Mouse (Mus musculus): Measurements from ENCODE around the gene Cacna1g. TPM values are rescaled to one million over a fixed set of nuclear protein-coding genes. Genes with fewer than 3 reads are reported as not detected.
A peak's percentile ranks its signal among the peaks of the same experiment; 100 is the strongest.

Cacna1g gene
- polyA plus RNA-seq, 1 experiment from 2014 or later = 0.29 TPM

- Histone ChIP-seq H3K9ac (replicated peaks) (no peak overlapping the region), H3K9me3 (ENCODE audit: low read length) (no peaks in the 10 kb centered on the region), H3K27ac (ENCODE audit: low read depth) (no peak overlapping the region), H3K36me3 (replicated peaks; ENCODE audit: insufficient read depth, low read length) (no peaks in the 10 kb centered on the region), H3K4me2 (ENCODE audit: low read depth, low read length) (no peak overlapping the region), H3K27me3 (ENCODE audit: insufficient read depth, low read length) (0 out of 2 replicates have a peak, but pooled peaks cover 19% of the 10 kb centered on the region), H3K4me1 (ENCODE audit: insufficient read depth) (no peaks in the 10 kb centered on the region), H3K4me3 (ENCODE audit: low read depth, low read length) (no peak overlapping the region)
- DNase-seq (no peak), ATAC-seq (no peak)
- WGBS (ENCODE audit: insufficient replicate concordance) = 74% methylated on average over 11 of the region's 11 CpGs
- TF ChIP-seq CTCF (IDR thresholded peaks at IDR 0.05; ENCODE audit: low read depth) (no peak), EP300 (IDR thresholded peaks at IDR 0.05; ENCODE audit: low read depth) (no peak)
These were observed 9.4 kb upstream of the Cacna1g start for GRCm38 (mm10) chr11:94483436-94483835.

- no peaks in the 10 kb centered on the region for H3K9me3 ChIP-seq (ENCODE audit: low read length)
- H3K4me1 ChIP-seq (ENCODE audit: insufficient read depth) = no peaks in the 10 kb centered on the region
- DNase-seq = no peak
- H3K27me3 ChIP-seq (ENCODE audit: insufficient read depth, low read length) = peaks cover 17% of the 10 kb centered on the region; the same call in 1 of the 2 replicates
- H3K9ac ChIP-seq (replicated peaks) = no peak overlapping the region
- WGBS (ENCODE audit: insufficient replicate concordance) = 89% methylated on average over 11 of the region's 11 CpGs
- H3K27ac ChIP-seq (ENCODE audit: low read depth) = no peak overlapping the region
- no peak for TF ChIP-seq CTCF (IDR thresholded peaks at IDR 0.05; ENCODE audit: low read depth)
- TF ChIP-seq EP300 (IDR thresholded peaks at IDR 0.05; ENCODE audit: low read depth) = no peak
- H3K36me3 ChIP-seq (replicated peaks; ENCODE audit: insufficient read depth, low read length) = no peaks in the 10 kb centered on the region
- H3K4me2 ChIP-seq (ENCODE audit: low read depth, low read length) = no peak overlapping the region
- H3K4me3 ChIP-seq (ENCODE audit: low read depth, low read length) = no peak overlapping the region
- ATAC-seq = no peak
These were observed 8.7 kb upstream of the Cacna1g start for GRCm38 (mm10) chr11:94482738-94483137.

DNA sequence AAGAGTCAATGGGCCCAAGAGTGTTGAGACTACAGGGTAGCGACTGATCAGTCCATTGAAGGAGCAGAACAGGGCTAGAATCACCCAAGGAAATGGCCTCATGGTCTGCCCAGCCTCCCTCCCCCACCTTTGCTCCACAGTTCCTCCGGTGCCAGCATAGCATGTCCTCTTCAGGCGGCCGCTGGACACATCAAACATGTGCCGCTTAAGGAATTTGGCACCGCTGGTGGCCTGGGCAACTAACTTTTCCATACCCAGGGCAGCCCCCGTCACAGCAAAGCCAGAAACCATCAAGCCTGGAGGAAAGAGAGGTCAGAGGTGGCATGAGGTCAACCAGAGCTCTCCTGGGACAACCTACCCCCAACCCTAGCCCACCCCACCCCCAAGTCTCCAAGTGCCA, 8.0 kb upstream of the Cacna1g start:
- no peak overlapping the region for H3K9ac ChIP-seq (replicated peaks)
- ATAC-seq (no peak), DNase-seq (no peak)
- TF ChIP-seq EP300 (IDR thresholded peaks at IDR 0.05; ENCODE audit: low read depth) = no peak
- TF ChIP-seq CTCF (IDR thresholded peaks at IDR 0.05; ENCODE audit: low read depth) = no peak
- H3K36me3 ChIP-seq (replicated peaks; ENCODE audit: insufficient read depth, low read length) = no peaks in the 10 kb centered on the region
- H3K4me2 ChIP-seq (ENCODE audit: low read depth, low read length) = no peak overlapping the region
- no peaks in the 10 kb centered on the region for H3K9me3 ChIP-seq (ENCODE audit: low read length)
- no peak overlapping the region for H3K27ac ChIP-seq (ENCODE audit: low read depth)
- no peaks in the 10 kb centered on the region for H3K4me1 ChIP-seq (ENCODE audit: insufficient read depth)
- H3K27me3 ChIP-seq (ENCODE audit: insufficient read depth, low read length) = peaks cover 22% of the 10 kb centered on the region; the same call in 1 of the 2 replicates
- H3K4me3 ChIP-seq (ENCODE audit: low read depth, low read length) = no peak overlapping the region
- 90% methylated on average over 7 of the region's 7 CpGs for WGBS (ENCODE audit: insufficient replicate concordance)

DNA sequence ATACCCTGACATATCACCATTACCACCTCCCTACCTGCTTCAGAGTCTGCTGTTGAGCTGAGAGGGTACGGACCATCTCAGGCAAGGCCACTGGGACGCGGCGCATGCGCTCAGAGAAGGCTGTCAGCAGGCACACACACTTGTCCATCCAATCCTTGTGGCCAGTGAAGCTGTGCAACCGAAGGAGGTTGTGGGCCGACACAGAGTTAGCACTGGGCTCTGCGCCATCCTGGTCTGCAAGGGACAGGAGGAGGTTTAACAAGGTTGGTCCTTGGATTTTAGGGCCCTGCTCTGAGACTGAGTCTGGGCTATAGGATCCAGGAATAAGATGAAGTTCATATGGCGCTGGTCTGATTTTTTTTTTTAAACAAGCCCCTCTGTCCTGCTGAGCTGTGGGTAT, 6.4 kb upstream of the Cacna1g start:
- no peak for DNase-seq
- no peaks in the 10 kb centered on the region for H3K9me3 ChIP-seq (ENCODE audit: low read length)
- no peak overlapping the region for H3K4me3 ChIP-seq (ENCODE audit: low read depth, low read length)
- H3K27ac ChIP-seq (ENCODE audit: low read depth) = no peak overlapping the region
- H3K4me2 ChIP-seq (ENCODE audit: low read depth, low read length) = no peak overlapping the region
- H3K27me3 ChIP-seq (ENCODE audit: insufficient read depth, low read length) = peaks cover 32% of the 10 kb centered on the region
- H3K36me3 ChIP-seq (replicated peaks; ENCODE audit: insufficient read depth, low read length) = no peaks in the 10 kb centered on the region
- no peaks in the 10 kb centered on the region for H3K4me1 ChIP-seq (ENCODE audit: insufficient read depth)
- WGBS (ENCODE audit: insufficient replicate concordance) = 77% methylated on average over 9 of the region's 9 CpGs
- no peak overlapping the region for H3K9ac ChIP-seq (replicated peaks)
- ATAC-seq = no peak
- TF ChIP-seq CTCF (IDR thresholded peaks at IDR 0.05; ENCODE audit: low read depth) (no peak), EP300 (IDR thresholded peaks at IDR 0.05; ENCODE audit: low read depth) (no peak)

DNA sequence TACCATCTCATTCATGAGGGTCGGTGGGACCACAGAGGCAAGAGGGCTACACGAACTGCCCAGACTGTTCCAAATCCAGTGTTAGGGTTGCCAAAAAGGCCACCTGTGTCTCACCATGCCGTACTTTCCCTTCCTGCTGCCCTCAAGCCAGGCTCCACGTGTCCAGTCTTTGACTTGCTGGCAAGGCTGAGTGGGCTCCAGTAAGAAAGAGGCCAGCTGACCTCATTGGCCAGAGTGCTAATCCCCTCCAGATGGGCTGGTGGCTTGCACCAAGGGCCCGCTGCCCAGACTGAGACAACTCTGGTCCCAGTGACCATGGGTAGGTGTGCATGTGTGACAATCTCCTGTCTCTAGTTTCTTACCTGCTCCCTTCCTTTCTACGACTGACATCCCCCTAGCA, 3.7 kb upstream of the Cacna1g start:
- Histone ChIP-seq H3K27me3 (ENCODE audit: insufficient read depth, low read length) (peaks cover 56% of the 10 kb centered on the region), H3K27ac (ENCODE audit: low read depth) (no peak overlapping the region), H3K9me3 (ENCODE audit: low read length) (no peaks in the 10 kb centered on the region), H3K4me3 (ENCODE audit: low read depth, low read length) (no peak overlapping the region), H3K4me2 (ENCODE audit: low read depth, low read length) (no peak overlapping the region), H3K36me3 (replicated peaks; ENCODE audit: insufficient read depth, low read length) (no peaks in the 10 kb centered on the region), H3K9ac (replicated peaks) (no peak overlapping the region), H3K4me1 (ENCODE audit: insufficient read depth) (peaks cover 8% of the 10 kb centered on the region)
- ATAC-seq (no peak), DNase-seq (no peak)
- WGBS (ENCODE audit: insufficient replicate concordance) = 63% methylated on average over 6 of the region's 6 CpGs
- TF ChIP-seq EP300 (IDR thresholded peaks at IDR 0.05; ENCODE audit: low read depth) (no peak), CTCF (IDR thresholded peaks at IDR 0.05; ENCODE audit: low read depth) (no peak)

- peaks cover 8% of the 10 kb centered on the region for H3K4me1 ChIP-seq (ENCODE audit: insufficient read depth)
- DNase-seq (no peak), ATAC-seq (no peak)
- no peak overlapping the region for H3K27ac ChIP-seq (ENCODE audit: low read depth)
- peaks cover 71% of the 10 kb centered on the region for H3K27me3 ChIP-seq (ENCODE audit: insufficient read depth, low read length)
- WGBS (ENCODE audit: insufficient replicate concordance) = 15% methylated on average over 11 of the region's 11 CpGs
- H3K36me3 ChIP-seq (replicated peaks; ENCODE audit: insufficient read depth, low read length) = no peaks in the 10 kb centered on the region
- no peak overlapping the region for H3K4me3 ChIP-seq (ENCODE audit: low read depth, low read length)
- no peak overlapping the region for H3K9ac ChIP-seq (replicated peaks)
- no peak for TF ChIP-seq CTCF (IDR thresholded peaks at IDR 0.05; ENCODE audit: low read depth)
- TF ChIP-seq EP300 (IDR thresholded peaks at IDR 0.05; ENCODE audit: low read depth) = no peak
- H3K9me3 ChIP-seq (ENCODE audit: low read length) = no peaks in the 10 kb centered on the region
- no peak overlapping the region for H3K4me2 ChIP-seq (ENCODE audit: low read depth, low read length)
These were observed 1.7 kb upstream of the Cacna1g start for GRCm38 (mm10) chr11:94475722-94476121.

DNA sequence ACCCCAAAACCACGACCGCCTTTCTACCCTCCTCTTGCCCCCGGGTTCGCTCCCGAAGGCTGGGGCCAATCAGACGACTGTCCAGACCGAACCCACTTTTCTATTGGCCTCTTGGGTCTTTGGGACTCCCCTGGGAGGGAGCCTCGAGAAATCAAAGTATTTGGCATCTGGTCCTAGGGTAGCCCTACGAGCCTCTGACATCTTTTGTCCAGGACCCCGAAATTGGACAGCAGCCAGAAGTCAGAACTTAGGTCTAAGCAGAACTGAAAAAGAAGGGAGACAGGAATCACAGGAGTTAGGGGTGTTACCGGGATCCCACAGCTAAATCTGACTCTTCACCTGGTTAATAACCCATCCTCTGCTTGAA, 529 bp upstream of the Cacna1g start:
- H3K27me3 ChIP-seq (ENCODE audit: insufficient read depth, low read length) = peaks cover 78% of the 10 kb centered on the region
- H3K36me3 ChIP-seq (replicated peaks; ENCODE audit: insufficient read depth, low read length) = no peaks in the 10 kb centered on the region
- DNase-seq = no peak
- TF ChIP-seq CTCF (IDR thresholded peaks at IDR 0.05; ENCODE audit: low read depth) (no peak), EP300 (IDR thresholded peaks at IDR 0.05; ENCODE audit: low read depth) (no peak)
- no peak for ATAC-seq
- peaks cover 8% of the 10 kb centered on the region for H3K4me1 ChIP-seq (ENCODE audit: insufficient read depth)
- H3K9me3 ChIP-seq (ENCODE audit: low read length) = no peaks in the 10 kb centered on the region
- H3K9ac ChIP-seq (replicated peaks) = no peak overlapping the region
- no peak overlapping the region for H3K27ac ChIP-seq (ENCODE audit: low read depth)
- H3K4me2 ChIP-seq (ENCODE audit: low read depth, low read length) = peak overlapping the region; percentile 80
- WGBS (ENCODE audit: insufficient replicate concordance) = under 1% methylated on average over 11 of the region's 11 CpGs
- peak overlapping the region; percentile 49 for H3K4me3 ChIP-seq (ENCODE audit: low read depth, low read length)

All from liver, postnatal 0 days (tissue).